Mouse (Mus musculus) left cerebral cortex, adult 18-20 months (tissue): Measurements from ENCODE around the gene Heyl. TPM values are rescaled to one million over a fixed set of nuclear protein-coding genes. Genes with fewer than 3 reads are reported as not detected.
"Not testable (repeated sequence)": the region's sequence is repeated elsewhere in the genome, so short reads cannot be mapped to it uniquely, and the experiment has no call there.

Source experiments
- DNase-seq, 2 experiments: peaks; one replicate each; pipeline ENCODE4 v3.0.0; 2021 to 2022; ENCODE audit warnings: low spot score in 2 of 2, mixed read lengths in 1 of 2
- total RNA-seq, 2 experiments: library from RNA; stranded (reverse); gene quantifications; 2 replicates each; pipeline ENCODE4 v1.2.3; 2021

Gene Heyl
- total RNA-seq, 2 experiments from 2014 or later = 3.5 to 3.9 TPM

- DNase-seq = peak in 1 of 2 experiments; percentile 13
Measured at GRCm38 (mm10) chr4:123283675-123284064, 50.3 kb downstream of the Heyl start.

GRCm38 (mm10) chr4:123284731-123285624 is 51.6 kb downstream of the Heyl start:
- no peak for DNase-seq

DNA sequence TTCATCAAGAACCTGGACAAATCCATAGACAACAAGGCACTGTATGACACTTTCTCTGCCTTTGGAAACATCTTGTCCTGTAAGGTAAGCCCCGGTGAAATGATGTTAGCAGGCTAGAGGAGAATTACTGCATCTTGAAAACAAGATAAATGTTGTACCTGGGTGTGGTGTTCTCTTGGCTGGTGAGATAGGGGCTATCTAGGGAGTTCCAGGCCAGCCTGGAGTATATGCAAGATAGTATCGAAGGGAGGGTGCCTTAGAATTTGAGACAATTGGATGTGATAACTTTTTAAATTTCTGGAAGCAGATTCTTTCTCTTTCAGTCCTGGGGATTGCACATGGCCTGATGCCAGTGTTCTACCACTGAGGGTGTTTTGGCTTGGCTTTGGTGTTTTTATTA is 53.4 kb downstream of the Heyl start:
- DNase-seq = no peak

DNA sequence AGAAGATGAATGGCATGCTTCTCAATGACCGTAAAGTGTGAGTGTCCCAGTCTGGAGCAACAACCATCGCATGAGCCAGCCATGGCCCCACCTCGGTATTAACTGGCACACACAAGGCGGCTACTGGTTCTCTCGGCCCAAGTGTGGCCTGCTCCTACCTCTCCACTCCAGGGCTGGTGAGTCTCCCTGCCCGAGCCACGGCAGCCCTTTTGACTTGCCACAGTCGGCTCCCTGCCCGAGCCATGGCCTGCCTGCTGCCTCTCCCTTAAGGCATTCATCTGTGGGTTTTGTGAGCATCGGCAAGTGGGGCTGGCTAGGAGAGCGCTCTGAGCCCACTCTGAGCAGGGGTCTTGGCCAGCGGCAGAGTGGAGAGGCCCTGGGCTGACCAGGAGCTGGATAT is 55.7 kb downstream of the Heyl start:
- no peak for DNase-seq

GRCm38 (mm10) chr4:123292390-123292789 is 59.0 kb downstream of the Heyl start:
- DNase-seq = no peak

DNA sequence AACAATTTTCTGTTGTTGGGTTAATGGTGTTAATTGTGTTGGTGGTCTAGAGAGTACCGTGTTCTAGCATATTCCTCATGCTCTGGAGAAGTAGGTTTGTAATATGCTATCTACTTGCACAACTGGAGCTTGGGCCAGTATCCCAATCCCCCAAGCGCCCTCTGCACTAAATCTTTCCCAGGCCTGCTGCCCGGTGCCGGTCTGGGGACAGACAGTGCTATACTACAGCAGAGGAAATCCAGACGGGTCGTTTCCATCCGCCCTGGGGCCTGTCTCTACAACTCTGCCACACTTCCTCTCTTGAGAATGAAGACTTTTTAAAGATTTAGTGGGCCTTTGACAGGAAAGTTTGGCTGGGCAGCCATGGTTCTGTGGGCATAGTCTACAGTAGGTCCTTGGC is 59.6 kb downstream of the Heyl start:
- no peak for DNase-seq

- DNase-seq = no peak
Measured at GRCm38 (mm10) chr4:123293661-123294443, 60.5 kb downstream of the Heyl start.

DNA sequence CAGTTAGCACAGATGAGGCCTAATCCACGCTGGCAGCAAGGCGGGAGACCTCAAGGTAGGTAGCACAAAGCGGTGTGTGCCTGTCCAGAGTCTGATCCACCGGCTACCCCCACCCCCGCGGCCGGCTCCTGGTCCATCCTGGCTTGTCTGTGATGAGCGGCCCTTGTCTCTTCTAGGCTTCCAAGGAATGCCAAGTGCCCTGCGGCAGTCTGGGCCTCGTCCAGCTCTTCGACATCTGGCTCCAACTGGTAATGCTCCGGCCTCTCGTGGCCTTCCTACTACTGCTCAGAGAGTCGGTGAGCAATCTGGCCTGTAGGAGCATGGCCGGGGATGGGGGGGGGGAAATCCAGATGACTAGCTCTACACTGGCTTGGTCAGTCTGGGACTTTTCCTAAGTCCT is 61.7 kb downstream of the Heyl start:
- not testable (repeated sequence) for DNase-seq

GRCm38 (mm10) chr4:123295516-123296147 is 62.3 kb downstream of the Heyl start:
- DNase-seq = no peak

GRCm38 (mm10) chr4:123296148-123296534 is 62.8 kb downstream of the Heyl start:
- DNase-seq = no peak

- DNase-seq = no peak
Measured at GRCm38 (mm10) chr4:123297195-123297960, 64.0 kb downstream of the Heyl start.

GRCm38 (mm10) chr4:123298226-123298625 is 64.9 kb downstream of the Heyl start:
- no peak for DNase-seq

GRCm38 (mm10) chr4:123298980-123299670 is 65.8 kb downstream of the Heyl start:
- DNase-seq = no peak

Other genes starting within 250 kb of the Heyl start
- 1 to 10 TPM; 7.3 to 9.9 TPM for gene Mycl, start 237.9 kb upstream of the Heyl start, total RNA-seq
- gene Trit1, start 217.0 kb upstream of the Heyl start, total RNA-seq = 10 to 100 TPM; 18.0 to 18.2 TPM
- under 1 TPM in 1 of 2 experiments, not detected in 1; 0.23 TPM for gene Bmp8b, start 128.4 kb upstream of the Heyl start, total RNA-seq
- gene Oxct2b, start 117.3 kb upstream of the Heyl start, total RNA-seq = not detected
- 10 to 100 TPM; 22.0 to 23.4 TPM for gene Ppie, start 93.6 kb upstream of the Heyl start, total RNA-seq
- gene Hpcal4, start 50.3 kb upstream of the Heyl start, total RNA-seq = 100 to 1,000 TPM; 525 to 560 TPM
- gene Nt5c1a, start 32.1 kb upstream of the Heyl start, total RNA-seq = 10 to 100 TPM; 10.5 to 13.4 TPM
- gene Pabpc4, start 28.8 kb downstream of the Heyl start, total RNA-seq = 10 to 100 TPM; 40.3 to 42.2 TPM
- gene Oxct2a, start 90.1 kb downstream of the Heyl start, total RNA-seq = under 1 TPM; 0.23 to 0.26 TPM
- gene Bmp8a, start 109.7 kb downstream of the Heyl start, total RNA-seq = under 1 TPM in 1 of 2 experiments, not detected in 1; 0.19 TPM